Mouse (Mus musculus): ENCODE measurements around the gene Otop1.

The Otop1 gene

DNA sequence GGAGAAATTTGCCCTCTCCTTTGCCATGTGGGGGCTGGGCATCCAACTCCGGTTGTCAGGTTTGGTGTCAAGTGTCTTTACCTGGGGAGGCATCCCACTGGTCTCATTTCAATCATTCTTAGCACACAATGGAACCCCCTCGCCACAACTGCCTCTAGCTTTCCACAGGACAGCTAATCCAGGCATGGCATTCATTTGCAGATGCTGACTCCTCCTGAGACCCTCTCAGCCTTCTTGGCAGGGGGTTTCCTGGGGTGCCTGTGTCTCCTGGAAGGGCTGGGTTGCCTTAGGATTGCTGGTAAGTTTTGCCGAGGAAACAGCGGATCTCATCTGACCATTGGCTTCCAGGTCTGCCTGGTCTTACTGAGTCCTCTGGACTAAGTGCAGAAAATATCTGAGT lies at the start of gene Otop1:
Gene Otop1, plus strand, starts transcription at position 202 of the 400 bp plus-strand sequence.
- DNase-seq (ENCODE audit: low spot score in 2 of 2) = no peak

DNA sequence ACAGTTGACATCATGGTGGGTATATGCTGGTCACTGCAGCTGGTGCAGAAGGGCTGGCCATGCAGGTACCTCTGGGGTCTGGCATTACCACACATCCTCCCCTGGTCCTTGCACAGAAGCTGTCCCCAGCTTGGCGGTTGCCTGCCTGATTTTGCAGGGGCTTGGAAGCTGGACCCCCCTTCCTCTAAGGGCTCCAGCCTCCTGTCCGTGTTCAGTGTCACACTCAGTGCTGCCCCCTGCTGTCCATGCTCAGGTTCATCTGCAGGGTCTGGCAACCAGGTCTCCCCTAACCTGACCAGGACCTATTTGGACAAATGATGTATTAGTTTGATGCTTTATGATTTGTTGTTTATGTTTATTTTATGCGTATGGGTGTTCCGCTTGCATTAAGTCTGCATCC lies 40.4 kb upstream of the Otop1 start:
- no peak for DNase-seq (ENCODE audit: low spot score in 2 of 2)

DNA sequence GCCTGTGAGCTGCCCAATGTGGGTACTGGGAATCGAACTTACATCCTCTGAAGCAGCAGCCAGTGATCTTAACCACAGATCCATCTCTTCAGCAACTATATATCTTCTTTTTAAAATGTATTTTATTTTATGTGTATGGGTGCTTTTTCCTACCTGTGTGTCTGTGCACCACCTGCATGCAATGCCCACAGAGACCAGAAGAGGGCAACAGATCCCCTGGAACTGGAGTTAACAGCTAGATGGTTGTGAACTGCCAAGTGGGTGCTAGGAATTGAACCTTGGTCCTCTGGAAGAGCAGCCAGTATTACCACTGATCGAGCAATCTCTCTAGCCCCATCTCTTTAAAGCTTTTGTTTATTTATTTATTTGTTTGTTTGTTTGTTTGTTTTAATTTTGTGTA lies 39.1 kb upstream of the Otop1 start:
- no peak for DNase-seq (ENCODE audit: low spot score in 2 of 2)

DNA sequence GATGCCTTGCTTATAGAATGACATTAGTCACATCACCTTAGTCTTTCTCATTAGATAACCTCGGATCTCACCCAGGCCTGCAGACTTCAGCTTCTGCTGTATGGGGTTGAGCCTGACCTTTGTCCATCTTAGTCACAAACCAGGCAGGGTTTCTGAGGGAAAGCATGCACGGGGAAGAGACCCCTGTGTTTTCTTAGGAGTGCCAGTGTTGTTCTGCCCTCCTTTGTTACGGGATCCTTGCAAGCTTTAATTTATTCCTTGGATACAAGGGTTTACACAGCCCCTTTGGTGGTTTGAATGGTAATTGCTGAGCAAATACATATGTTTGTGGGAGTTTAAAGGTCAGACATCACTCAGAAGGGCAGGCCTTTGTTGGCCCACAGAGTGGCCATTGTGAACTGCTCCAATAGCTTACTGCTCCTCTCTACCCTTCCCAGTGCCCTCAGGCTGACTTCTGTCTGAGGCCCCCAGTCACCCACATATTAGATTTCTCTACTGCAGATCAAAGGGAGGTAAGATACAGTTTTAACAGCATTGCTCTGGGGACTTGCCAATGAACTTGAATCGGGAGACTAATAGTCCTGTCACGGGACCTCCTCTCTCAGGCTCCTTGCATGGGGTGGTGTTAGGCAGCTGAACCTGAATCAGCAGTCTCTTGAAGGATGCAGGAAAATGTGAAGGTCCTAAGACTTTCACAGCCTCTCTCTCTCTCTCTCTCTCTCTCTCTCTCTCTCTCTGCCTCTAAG lies 34.9 kb upstream of the Otop1 start:
- no peak for DNase-seq (ENCODE audit: low spot score in 2 of 2)

DNA sequence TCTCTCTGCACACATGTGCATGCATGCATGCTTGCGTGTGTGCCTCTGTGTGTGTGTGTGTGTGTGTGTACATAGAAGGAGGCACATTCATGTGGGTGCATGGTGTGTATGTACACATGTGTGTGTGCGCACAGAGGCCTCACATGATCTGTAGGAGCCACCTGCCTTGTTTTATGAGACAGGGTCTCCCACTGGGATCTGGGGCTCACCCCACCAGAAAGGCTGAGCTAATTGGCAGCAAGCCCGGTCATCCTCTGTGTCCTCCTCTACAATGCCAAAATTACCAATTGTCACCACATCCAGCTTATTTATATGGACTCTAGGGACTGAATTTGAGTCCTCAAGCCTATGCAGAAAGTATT lies 34.3 kb upstream of the Otop1 start:
- no peak for DNase-seq (ENCODE audit: low spot score in 2 of 2)

DNA sequence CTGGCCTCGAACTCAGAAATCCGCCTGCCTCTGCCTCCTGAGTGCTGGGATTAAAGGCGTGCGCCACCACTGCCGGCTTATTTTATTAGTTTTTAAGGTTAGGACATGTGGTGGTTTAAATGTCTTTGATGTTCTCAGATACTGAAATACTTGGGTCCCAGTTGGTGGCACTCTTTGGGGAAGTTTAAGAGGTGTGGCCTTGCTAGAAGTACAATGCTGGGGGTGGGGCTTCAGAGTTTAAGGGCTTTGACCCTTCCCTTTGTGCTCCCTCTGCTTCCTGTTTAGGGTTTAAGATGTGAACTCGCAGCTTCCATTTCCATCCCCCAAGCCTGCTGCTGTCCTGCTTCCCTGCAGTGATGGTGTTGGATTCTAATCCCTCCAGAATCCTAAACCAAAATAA lies 33.8 kb upstream of the Otop1 start:
- DNase-seq (ENCODE audit: low spot score in 2 of 2) = no peak

DNA sequence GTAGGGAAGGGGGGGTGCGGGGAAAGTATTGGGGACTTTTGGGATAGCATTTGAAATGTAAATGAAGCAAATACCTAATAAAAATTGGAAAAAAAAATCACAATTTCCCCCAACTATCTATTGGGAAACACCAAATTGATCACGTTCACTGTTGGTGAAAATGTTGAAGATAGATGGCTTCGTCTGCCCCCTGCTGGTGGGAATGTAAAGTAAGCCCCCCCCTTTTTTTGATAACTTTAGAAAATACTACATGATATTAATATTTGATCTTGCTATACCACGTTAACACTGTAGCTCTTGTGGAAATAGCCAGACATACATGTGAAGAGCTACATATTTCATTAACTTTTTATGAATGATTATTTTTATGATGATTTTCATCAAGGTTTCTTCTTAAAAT lies 20.6 kb upstream of the Otop1 start:
- DNase-seq (ENCODE audit: low spot score in 2 of 2) = no peak

DNA sequence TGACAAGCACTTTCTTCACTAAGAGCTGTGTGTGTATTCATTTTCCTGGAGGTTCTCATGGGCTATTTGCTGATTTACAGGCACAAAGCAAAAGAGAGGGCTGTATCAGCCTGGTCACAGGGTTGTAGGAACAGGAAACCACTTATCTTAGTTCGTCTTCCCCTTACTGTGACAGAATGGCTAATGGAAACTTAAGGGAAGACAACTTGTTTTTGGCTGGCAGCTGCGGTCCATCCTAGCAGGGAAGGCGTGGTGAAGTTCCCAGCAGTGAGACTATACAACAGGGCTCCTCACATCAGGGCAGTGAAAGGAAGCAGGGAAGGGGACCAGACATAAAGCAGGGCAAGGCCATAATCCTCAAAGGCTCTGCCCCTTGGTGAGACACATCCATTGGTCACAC lies 20.1 kb upstream of the Otop1 start:
- DNase-seq (ENCODE audit: low spot score in 2 of 2) = no peak

DNA sequence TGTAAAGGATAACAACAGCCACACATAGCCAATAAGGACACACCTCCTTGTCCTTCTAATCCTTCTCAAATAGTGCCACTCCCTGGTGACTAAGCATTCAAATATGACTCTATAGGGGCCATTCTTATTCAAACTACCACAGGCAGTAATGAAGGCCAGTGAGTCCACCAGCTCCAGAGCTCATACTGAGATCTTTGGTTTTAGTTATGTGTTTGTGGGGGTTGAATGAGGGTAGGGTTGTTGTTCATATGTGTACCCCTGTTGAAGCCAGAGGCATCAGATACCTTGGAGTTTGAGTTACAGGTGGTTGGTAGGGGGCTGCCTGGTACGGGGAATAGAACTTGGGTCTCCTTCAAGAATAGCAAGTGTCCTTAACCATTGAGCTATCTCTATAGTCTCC lies 19.2 kb upstream of the Otop1 start:
- DNase-seq (ENCODE audit: low spot score in 2 of 2) = no peak

DNA sequence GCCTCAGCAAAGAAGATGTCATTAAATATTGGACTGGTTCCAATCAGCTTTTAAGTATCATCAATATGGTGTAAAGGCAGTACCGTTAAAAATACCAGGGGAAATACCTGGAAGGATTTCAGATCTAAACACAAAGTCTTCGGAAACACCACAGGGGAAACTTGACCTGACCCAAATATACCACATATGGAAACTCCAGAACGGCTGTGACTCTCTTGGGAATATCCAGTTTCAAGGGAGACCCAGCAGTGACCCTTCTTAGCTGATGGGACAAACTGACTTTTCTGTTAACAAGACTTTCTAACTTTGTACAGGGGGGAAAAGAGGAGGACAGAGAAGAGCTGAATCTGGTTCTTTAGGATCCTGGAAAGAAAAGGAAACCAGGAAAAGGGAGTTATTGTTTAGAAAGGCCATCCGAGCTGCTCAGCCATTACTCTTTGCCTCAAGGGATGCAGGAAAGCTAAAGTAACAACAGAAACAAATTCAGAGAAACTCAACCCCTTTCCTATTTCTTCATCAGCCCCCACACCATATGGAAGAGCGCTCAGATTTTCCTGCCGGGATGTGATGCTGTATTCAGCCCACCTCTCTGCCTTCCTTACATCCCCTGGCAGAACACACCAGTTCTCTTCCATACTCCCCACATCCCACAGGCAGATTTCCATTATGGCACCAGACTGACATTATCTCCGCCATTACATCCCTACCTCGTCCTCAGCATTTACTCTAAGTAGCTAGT lies 17.6 kb upstream of the Otop1 start:
- no peak for DNase-seq (ENCODE audit: low spot score in 2 of 2)

DNA sequence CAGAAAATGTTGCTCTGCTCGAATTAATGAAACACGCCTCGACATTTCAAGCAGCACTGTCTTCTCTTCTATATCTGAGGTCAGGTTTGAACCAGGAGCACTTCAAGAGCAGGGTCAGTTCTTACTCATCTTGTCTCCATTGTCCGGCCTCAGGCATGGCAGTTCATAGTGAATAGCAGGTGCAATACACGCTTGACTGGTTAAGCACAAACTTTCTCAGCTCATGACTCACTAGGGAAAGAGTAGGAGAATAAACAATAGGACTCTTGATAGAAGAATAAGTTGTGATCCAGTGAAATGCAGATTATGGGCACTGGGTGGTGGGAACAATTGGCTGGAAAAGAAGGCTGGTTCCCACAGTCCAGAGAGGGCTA lies 17.0 kb upstream of the Otop1 start:
- DNase-seq (ENCODE audit: low spot score in 2 of 2) = no peak

DNA sequence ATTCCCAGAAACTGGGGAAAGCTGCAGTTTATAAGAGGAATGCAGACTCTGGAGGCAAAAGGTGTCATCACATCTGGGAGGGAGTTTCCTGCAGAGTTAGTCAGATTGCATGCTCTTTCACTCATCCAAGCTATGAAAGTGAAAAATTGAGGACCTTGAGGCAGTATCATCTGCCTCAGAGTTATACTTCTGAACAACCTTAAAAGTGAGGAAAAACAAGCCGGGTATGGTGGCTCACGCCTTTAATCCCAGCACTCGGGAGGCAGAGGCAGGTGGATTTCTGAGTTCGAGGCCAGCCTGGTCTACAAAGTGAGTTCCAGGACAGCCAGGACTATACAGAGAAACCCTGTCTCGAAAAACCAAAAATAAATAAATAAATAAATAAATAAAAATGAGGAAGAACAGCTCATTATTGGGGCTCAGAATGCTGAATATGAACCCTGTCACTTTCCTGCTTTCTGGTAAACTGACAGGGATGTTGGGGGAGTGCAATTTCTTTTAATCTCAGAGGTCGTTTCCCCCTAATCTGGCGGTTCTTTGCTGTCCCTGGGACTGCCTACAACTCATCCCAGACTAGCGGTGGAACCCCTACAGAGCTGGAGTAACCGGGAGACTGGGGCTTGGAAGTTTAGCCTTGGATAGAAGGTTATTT lies 16.2 kb upstream of the Otop1 start:
- no peak for DNase-seq (ENCODE audit: low spot score in 2 of 2)

DNA sequence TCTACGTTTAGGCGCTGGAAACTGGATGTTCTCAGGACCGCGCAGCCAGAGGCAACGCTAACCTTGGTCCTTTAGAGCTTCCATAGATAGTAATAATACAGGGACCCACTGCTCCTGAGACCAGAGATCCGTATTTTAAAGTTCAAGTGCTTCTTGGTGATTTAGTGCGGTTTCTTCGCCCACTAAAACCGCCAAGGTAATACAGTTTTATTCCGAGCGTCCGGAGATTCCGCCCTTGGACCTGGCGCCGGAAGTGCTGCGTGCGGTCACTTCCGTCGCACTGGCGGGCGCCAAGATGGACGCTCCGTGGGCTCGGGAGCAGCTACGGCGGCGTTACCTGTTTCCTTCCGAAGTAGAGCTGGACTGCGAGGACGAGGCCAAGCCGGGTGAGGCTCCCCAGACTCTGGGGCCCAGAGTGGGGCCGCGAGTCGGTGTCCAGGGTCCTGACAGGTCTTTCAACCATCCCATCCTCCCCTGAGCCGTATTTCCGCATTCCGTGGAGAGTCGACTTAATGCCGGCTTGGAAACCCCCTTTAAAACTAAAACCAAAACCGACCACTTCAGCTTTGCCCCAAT lies 15.6 kb upstream of the Otop1 start, which contains the start of gene Tmem128:
Gene Tmem128, plus strand, starts transcription at position 79 of the 576 bp plus-strand sequence.
- DNase-seq (ENCODE audit: low spot score in 2 of 2) = peak; percentile 43 to 54

DNA sequence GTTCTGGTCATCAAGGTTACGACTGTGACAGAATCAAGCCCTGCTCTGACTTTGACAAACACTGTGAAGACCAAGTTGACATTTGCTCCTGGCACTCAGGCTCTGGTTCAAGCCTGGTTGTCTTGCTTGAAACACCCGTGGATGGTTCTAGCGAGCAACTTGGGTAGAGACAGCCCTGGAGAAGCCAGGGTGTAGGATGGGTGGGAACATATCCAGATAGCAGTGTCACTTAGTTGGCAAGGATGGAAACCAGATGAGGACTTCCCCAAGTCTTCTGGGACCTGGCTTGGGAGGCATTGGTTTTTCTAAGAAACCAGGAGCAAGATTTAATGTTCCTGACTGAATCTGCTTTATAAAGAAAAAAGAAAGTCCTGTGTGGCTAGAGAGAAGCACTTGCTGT lies 4.8 kb upstream of the Otop1 start:
- no peak for DNase-seq (ENCODE audit: low spot score in 2 of 2)

DNA sequence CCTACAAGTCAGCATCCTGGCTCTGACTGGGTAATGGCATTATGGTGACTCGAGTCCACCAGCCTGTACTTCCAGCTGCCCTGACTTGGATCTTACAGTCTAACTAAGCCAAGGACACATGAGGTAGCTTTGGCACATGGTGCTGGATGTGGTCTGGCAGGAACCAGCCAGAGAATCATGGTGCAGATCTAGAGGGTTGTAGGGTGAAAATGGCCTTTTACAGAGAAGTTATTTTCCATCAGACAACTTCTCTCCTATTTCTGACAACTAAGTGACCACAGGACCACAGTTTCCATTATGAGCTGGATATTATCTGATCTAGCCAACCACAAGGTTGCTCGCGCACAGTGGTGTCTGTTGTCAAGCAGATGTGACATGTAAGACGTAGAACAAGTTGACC lies 1.9 kb upstream of the Otop1 start:
- DNase-seq (ENCODE audit: low spot score in 2 of 2) = no peak

DNA sequence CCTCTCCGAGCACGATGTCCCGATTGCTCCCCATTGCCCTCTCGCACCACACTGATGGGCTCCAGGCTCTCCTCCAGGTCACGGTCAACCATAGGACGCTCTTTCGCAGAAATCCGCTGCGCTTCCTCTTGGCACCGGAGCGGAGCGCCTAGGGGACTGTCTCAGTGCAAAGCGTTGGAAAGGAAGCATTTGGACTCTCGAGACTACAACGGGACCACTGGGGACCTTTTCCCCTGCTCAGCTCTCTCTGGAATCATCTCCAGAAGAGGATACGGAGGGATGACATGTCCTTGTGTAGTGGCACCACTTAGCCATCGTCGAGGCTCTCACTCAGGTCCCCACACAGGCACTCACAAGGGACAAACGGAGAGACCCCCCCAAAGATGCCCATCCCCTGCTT lies 679 bp downstream of the Otop1 start:
- DNase-seq (ENCODE audit: low spot score in 2 of 2) = no peak

DNA sequence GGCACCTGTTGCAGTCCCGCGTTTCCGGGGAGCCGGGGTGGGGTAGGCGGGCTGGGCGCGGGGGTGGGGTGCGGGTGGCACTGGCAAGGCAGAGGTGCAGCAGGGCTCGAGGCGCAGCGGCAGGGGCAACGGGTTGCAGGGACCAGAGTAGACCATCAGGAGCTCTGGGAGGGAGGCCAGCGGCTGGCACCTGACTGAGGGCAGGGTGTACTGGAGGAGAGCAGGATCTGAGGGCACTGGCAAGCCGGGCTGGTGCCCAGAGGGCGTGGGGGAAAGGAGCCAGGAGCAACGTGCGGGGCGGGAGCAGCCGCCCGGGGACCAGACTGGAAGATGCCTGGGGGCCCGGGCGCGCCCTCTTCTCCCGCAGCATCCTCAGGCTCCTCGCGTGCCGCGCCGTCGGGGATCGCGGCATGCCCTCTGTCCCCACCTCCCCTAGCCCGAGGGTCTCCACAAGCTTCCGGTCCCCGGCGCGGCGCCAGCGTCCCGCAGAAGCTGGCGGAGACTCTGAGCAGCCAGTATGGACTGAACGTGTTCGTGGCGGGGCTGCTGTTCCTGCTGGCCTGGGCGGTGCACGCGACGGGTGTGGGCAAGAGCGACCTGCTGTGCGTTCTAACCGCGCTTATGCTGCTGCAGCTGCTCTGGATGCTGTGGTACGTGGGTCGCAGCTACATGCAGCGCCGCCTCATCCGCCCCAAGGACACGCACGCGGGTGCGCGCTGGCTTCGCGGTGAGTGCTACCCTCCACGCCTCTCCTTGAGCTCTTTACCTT lies 1.5 kb downstream of the Otop1 start:
- no peak for DNase-seq (ENCODE audit: low spot score in 2 of 2)

DNA sequence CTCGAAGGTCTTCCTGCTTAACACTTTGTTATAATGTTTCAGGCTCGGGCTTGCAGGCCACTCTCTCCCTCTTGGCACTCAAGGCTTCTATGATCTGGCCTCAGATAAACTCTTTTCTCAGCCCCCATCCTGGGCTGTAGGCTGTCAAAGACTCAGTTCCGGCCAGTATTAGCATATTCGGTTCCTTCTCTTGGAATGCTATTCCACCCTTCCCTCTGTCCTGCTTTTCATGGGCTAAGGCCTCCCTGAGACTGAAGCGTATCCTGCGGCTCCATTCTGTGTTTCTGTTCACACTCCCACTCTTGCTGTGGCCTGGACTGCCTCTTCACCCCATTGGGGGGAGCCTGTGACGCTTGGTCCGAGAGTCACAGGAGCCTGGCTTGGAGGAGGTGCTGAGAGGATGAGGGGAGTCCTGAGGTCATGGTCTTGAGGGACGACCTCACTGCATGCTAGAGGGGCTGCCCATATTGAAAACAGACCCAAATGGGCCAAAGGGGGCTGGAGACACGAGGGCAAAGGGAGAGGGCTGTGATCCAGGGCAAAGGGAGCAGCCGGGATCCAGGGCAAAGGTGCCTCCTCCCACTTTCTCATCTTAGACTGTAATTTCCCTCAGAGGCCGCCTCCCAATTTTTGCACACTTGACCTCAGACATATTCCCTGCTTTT lies 2.3 kb downstream of the Otop1 start:
- no peak for DNase-seq (ENCODE audit: low spot score in 2 of 2)

DNA sequence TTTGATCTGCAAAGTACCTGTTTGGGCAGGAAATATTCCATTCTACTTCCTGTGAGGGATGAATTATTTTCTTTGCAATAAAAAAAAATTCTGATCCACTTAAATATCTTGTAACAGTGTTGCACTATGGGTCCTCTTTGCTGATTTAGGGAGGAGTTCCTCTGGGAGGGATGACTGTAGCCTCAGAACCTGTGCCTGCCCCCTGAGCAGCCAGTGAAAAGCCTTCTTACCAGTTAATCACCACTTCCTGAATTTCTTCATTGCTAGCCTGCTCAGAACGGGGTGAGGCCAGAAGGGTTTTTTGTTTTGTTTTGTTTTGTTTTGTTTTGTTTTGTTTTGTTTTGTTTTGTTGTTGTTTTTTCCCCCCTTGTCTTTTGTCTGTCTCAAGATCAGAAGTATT lies 4.3 kb downstream of the Otop1 start:
- no peak for DNase-seq (ENCODE audit: low spot score in 2 of 2)

DNA sequence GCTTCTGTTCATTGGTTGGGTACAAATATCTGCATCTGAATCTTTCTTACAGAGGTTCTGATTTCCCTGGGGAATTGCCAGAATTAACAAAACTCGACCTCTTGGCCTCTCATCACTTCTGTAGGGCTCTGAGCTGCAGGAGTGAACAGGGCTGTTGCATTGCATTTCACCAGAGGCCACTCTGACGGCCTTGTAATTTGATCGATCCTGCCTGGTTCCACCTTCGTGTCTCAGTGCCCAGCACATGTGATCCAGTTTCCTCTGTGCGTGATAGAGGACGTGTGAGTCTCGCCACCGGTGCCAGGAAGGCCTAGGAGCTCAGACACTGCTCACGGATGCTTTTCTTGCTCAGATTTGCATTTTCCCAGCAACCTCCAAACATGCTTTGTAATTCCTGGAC lies 10.0 kb downstream of the Otop1 start:
- DNase-seq (ENCODE audit: low spot score in 2 of 2) = no peak

DNA sequence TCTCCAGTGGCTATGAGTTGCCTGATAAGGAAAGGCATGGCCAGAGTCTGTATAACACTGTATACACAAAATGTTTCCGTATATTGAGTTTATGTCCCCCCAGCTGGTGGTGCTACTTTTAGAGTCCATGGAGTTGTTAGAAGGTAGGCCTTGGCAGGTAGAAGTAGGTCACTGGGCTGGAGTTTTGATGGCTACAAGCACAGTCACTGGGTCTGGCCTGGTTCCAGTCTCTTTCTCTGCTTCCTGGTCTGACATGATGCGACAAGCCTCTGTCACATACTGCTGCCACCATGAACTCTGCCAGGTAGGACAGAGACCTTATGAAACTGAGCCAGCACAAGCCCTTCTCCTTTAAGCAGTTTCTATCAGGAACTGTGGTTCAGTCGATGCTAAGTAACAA lies 12.7 kb downstream of the Otop1 start:
- no peak for DNase-seq (ENCODE audit: low spot score in 2 of 2)

All from right cerebral cortex, postnatal 36 days (tissue).